Mouse (Mus musculus) spleen, adult 2 months (tissue): ENCODE results near the gene Rapgef5.

Experiments used
- CTCF ChIP-seq: fragments of 200-500 bp; IDR thresholded peaks from 2 replicates; pipeline ENCODE4 v1.5.1; 2011; ENCODE audit warnings: mild to moderate bottlenecking, inconsistent platforms; ENCODE audit not compliant: insufficient read depth, insufficient read length, insufficient replicate concordance; ENCODE audit errors: extremely low read depth
- POLR2A ChIP-seq: fragments of 200-500 bp; IDR thresholded peaks from 2 replicates; pipeline ENCODE4 v1.6.1; 2011; ENCODE audit warnings: low read depth, low read length, inconsistent platforms

DNA sequence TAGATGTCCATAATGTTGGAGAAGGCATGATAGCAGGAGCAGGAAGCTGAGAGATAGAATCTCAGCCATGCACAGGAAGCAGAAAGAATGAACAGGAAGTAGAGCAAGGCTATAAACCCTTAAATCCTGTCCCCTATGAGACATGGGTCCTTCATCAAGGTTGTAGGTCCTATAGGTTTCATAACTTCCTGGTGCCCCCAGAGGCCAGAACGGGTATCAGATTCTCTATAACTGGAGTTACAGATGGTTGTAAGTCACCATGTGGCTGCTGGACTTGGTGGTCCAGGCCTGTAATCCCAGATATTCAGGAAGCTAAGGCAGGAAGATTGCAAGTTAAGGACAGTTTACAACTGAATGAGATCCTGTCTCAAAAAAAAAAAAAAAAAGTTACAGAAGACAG, 8.5 kb upstream of the Rapgef5 start:
- TF ChIP-seq POLR2A, result no peak
- TF ChIP-seq CTCF, result no peak
